Mouse (Mus musculus): ENCODE results near the gene Smim11.

Smim11 gene

GRCm38 (mm10) chr16:92320361-92320760 lies 19.3 kb downstream of the Smim11 start:
- DNase-seq, result no peak

- no peak for DNase-seq
Observed at GRCm38 (mm10) chr16:92321341-92321740, 20.3 kb downstream of the Smim11 start, which contains the start of gene Fam243. Gene Fam243 (minus strand): TSS chr16:92321441.

- DNase-seq, result no peak
Observed at GRCm38 (mm10) chr16:92324309-92325061, 23.4 kb downstream of the Smim11 start.

- DNase-seq, result no peak
Observed at GRCm38 (mm10) chr16:92325062-92325406, 23.9 kb downstream of the Smim11 start.

GRCm38 (mm10) chr16:92327911-92328310 lies 26.8 kb downstream of the Smim11 start:
- no peak for DNase-seq

- DNase-seq, result no peak
Observed at GRCm38 (mm10) chr16:92330966-92331365, 29.9 kb downstream of the Smim11 start.

- no peak for DNase-seq
Observed at GRCm38 (mm10) chr16:92334600-92334999, 33.5 kb downstream of the Smim11 start.

- peak; percentile 89 for DNase-seq
Observed at GRCm38 (mm10) chr16:92336280-92336679, 35.2 kb downstream of the Smim11 start.

GRCm38 (mm10) chr16:92340612-92341511 lies 39.8 kb downstream of the Smim11 start:
- peak; percentile 72 for DNase-seq

GRCm38 (mm10) chr16:92345177-92345576 lies 44.1 kb downstream of the Smim11 start:
- no peak for DNase-seq

- DNase-seq, result no peak
Observed at GRCm38 (mm10) chr16:92346297-92346916, 45.3 kb downstream of the Smim11 start.

GRCm38 (mm10) chr16:92348941-92349340 lies 47.9 kb downstream of the Smim11 start:
- no peak for DNase-seq

GRCm38 (mm10) chr16:92353295-92353694 lies 52.2 kb downstream of the Smim11 start:
- DNase-seq, result no peak

GRCm38 (mm10) chr16:92353897-92354296 lies 52.8 kb downstream of the Smim11 start:
- no peak for DNase-seq

GRCm38 (mm10) chr16:92355366-92355765 lies 54.3 kb downstream of the Smim11 start:
- DNase-seq, result no peak

- no peak for DNase-seq
Observed at GRCm38 (mm10) chr16:92355982-92356381, 54.9 kb downstream of the Smim11 start.

- no peak for DNase-seq
Observed at GRCm38 (mm10) chr16:92357023-92357422, 55.9 kb downstream of the Smim11 start.

- no peak for DNase-seq
Observed at GRCm38 (mm10) chr16:92357566-92357965, 56.5 kb downstream of the Smim11 start.

- no peak for DNase-seq
Observed at GRCm38 (mm10) chr16:92358734-92359133, 57.6 kb downstream of the Smim11 start.

- no peak for DNase-seq
Observed at GRCm38 (mm10) chr16:92359229-92359628, 58.1 kb downstream of the Smim11 start, which contains the start of gene Kcne1. Gene Kcne1 (minus strand): TSS chr16:92359468.

- no peak for DNase-seq
Observed at GRCm38 (mm10) chr16:92360711-92361110, 59.6 kb downstream of the Smim11 start.

Measured in kidney, postnatal 14 days (tissue).